8 mouse cellular contexts compared by ENCODE assay signal in genomic region chr15:99055040-99055439, GRCm38 (mm10). TPM values are rescaled to one million over a fixed set of nuclear protein-coding genes. Genes with fewer than 3 reads are reported as not detected.
A peak's percentile ranks its signal among the peaks of the same experiment; 100 is the strongest.
DNase-seq lines count a peak whose midpoint lies in the region; ATAC-seq and TF ChIP-seq lines count a peak whose summit lies in the region.

Prph (plus strand) TSS chr15:99055174.

- 6% methylated on average over 30 of the region's 30 CpGs for WGBS in kidney, adult 2 months
- 2% methylated on average over 30 of the region's 30 CpGs for WGBS in embryonic facial prominence, embryonic 10.5 days
- WGBS in hindbrain, embryonic 14.5 days: under 1% methylated on average over 25 of the region's 30 CpGs
- WGBS in midbrain, embryonic 13.5 days: 2% methylated on average over 29 of the region's 30 CpGs

- H3K36me3 ChIP-seq in kidney, adult 2 months (ENCODE audit: control insufficient read depth, insufficient read depth, low read length): no peaks in the 10 kb centered on the region
- no peaks in the 10 kb centered on the region for H3K36me3 ChIP-seq in embryonic facial prominence, embryonic 10.5 days (replicated peaks)
- no peaks in the 10 kb centered on the region for H3K36me3 ChIP-seq in hindbrain, embryonic 14.5 days (replicated peaks; ENCODE audit: control insufficient read depth, insufficient read depth)
- H3K36me3 ChIP-seq in midbrain, embryonic 13.5 days: no peaks in the 10 kb centered on the region

- H3K27me3 ChIP-seq in kidney, adult 2 months (replicated peaks; ENCODE audit: control insufficient read depth, insufficient read depth, low read length): peaks cover 1% of the 10 kb centered on the region
- peaks cover 98% of the 10 kb centered on the region for H3K27me3 ChIP-seq in embryonic facial prominence, embryonic 10.5 days (replicated peaks; ENCODE audit: low read depth, poor library complexity, severe bottlenecking)
- H3K27me3 ChIP-seq in hindbrain, embryonic 14.5 days (ENCODE audit: control insufficient read depth, insufficient read depth, low read length): peaks cover 78% of the 10 kb centered on the region
- H3K27me3 ChIP-seq in midbrain, embryonic 13.5 days: peaks cover 91% of the 10 kb centered on the region

- H3K4me3 ChIP-seq in kidney, adult 2 months (ENCODE audit: insufficient read depth, low read depth, low read length): peak within 1 kb of the TSS; percentile 3; the same call in 1 of the 2 replicates
- peak within 1 kb of the TSS; percentile 49 for H3K4me3 ChIP-seq in embryonic facial prominence, embryonic 10.5 days
- H3K4me3 ChIP-seq in hindbrain, embryonic 14.5 days (replicated peaks; ENCODE audit: low read length): peak within 1 kb of the TSS; percentile 38
- peak within 1 kb of the TSS; percentile 39 for H3K4me3 ChIP-seq in midbrain, embryonic 13.5 days (replicated peaks)

- ATAC-seq in hindbrain, embryonic 14.5 days (ENCODE audit: low FRiP score): no peak
- ATAC-seq in midbrain, embryonic 13.5 days: no peak
- no peak for ATAC-seq in activated CD4-positive, CD25-positive, alpha-beta regulatory T cell, adult 4 months

- H3K4me1 ChIP-seq in kidney, adult 2 months (ENCODE audit: control insufficient read depth, insufficient read depth, low read length): no peaks in the 10 kb centered on the region
- peaks cover 42% of the 10 kb centered on the region for H3K4me1 ChIP-seq in embryonic facial prominence, embryonic 10.5 days
- H3K4me1 ChIP-seq in hindbrain, embryonic 14.5 days (replicated peaks; ENCODE audit: control insufficient read depth, insufficient read depth, low read length): peaks cover 10% of the 10 kb centered on the region
- peaks cover 32% of the 10 kb centered on the region for H3K4me1 ChIP-seq in midbrain, embryonic 13.5 days (replicated peaks)

- no peak for DNase-seq in kidney, adult 2 months
- no peak for DNase-seq in kidney, postnatal 4 days
- DNase-seq in embryonic facial prominence, embryonic 10.5 days (ENCODE audit: low spot score): no peak
- DNase-seq in hindbrain, embryonic 14.5 days (ENCODE audit: low spot score): no peak
- DNase-seq in right cerebral cortex, postnatal 36 days (ENCODE audit: low spot score in 2 of 2): no peak
- no peak for DNase-seq in left cerebral cortex, adult 8-10 months (ENCODE audit: low spot score in 2 of 2)

- H3K9ac ChIP-seq in hindbrain, embryonic 14.5 days: peak within 1 kb of the TSS; percentile 42
- H3K9ac ChIP-seq in midbrain, embryonic 13.5 days (replicated peaks): peak within 1 kb of the TSS; percentile 49

- H3K4me2 ChIP-seq in hindbrain, embryonic 14.5 days (replicated peaks): peak within 1 kb of the TSS; percentile 63
- peak within 1 kb of the TSS; percentile 63 for H3K4me2 ChIP-seq in midbrain, embryonic 13.5 days (replicated peaks)

- no peak for TF ChIP-seq CTCF in kidney, adult 2 months (conservative IDR thresholded peaks at IDR 0.05; ENCODE audit: insufficient read depth, insufficient read length, low read depth, low read length)

- H3K9me3 ChIP-seq in embryonic facial prominence, embryonic 10.5 days: no peaks in the 10 kb centered on the region
- H3K9me3 ChIP-seq in hindbrain, embryonic 14.5 days (ENCODE audit: control insufficient read depth, low read length): no peaks in the 10 kb centered on the region
- no peaks in the 10 kb centered on the region for H3K9me3 ChIP-seq in midbrain, embryonic 13.5 days

- no peak for TF ChIP-seq POLR2A in kidney, adult 2 months (IDR thresholded peaks at IDR 0.05; ENCODE audit: low read depth, low read length)

- H3K27ac ChIP-seq in kidney, adult 2 months (ENCODE audit: insufficient read depth, low read depth, low read length): no peak within 1 kb of the TSS
- no peak within 1 kb of the TSS for H3K27ac ChIP-seq in embryonic facial prominence, embryonic 10.5 days (replicated peaks)
- no peak within 1 kb of the TSS for H3K27ac ChIP-seq in hindbrain, embryonic 14.5 days
- H3K27ac ChIP-seq in midbrain, embryonic 13.5 days: no peak within 1 kb of the TSS

RNA-seq across cellular contexts. Expression of gene Prph, which starts in this region (rescaled TPM):
- polyA plus RNA-seq in kidney, adult 2 months (2012; rRNA removed): 1.7 and 3.2 TPM in 2 replicates
- 3.7 and 6.3 TPM in 2 replicates for polyA plus RNA-seq in embryonic facial prominence, embryonic 10.5 days (2016; fragmentation: Nextera tagmentation; extraction: Ambion mirVana)
- 77.9 and 79.5 TPM in 2 replicates for polyA plus RNA-seq in hindbrain, embryonic 14.5 days (2014; fragmentation: Nextera tagmentation; extraction: Ambion mirVana)
- polyA plus RNA-seq in midbrain, embryonic 13.5 days (2015; fragmentation: Nextera tagmentation; extraction: Ambion mirVana): 7.5 and 8.2 TPM in 2 replicates
- not detected for polyA plus RNA-seq in activated CD4-positive, CD25-positive, alpha-beta regulatory T cell, adult 4 months (2017; shearing (Covaris generic))
- 1 to 10 TPM in 3 of 4 experiments, under 1 TPM in 1; 0.73 to 1.5 (median 1.2) TPM for total RNA-seq in left cerebral cortex, adult 8-10 months (2022)
